Mouse (Mus musculus): Measurements from ENCODE around the gene Efs. TPM values are rescaled to one million over a fixed set of nuclear protein-coding genes. Genes with fewer than 3 reads are reported as not detected.

Gene Efs
- polyA plus RNA-seq, 1 experiment, result 8.2 TPM

- TF ChIP-seq CTCF (IDR thresholded peaks at IDR 0.05; ENCODE audit: extremely low read depth, insufficient read depth, low read length), result no peak
- TF ChIP-seq POLR2A (IDR thresholded peaks at IDR 0.05; ENCODE audit: extremely low read depth, insufficient read depth, low read length), result no peak
- H3K27ac ChIP-seq (ENCODE audit: insufficient read depth, low read length), result 0 out of 2 replicates have a peak overlapping the region, but pooled peaks have one; percentile 54
- no peak overlapping the region; the same call in 1 of the 2 replicates for H3K4me3 ChIP-seq (ENCODE audit: insufficient read depth, low read length)
- no peaks in the 10 kb centered on the region for H3K4me1 ChIP-seq (ENCODE audit: control insufficient read depth, insufficient read depth, low read length)
Observed at GRCm38 (mm10) chr14:54927296-54927695, 1.4 kb upstream of the Efs start.

GRCm38 (mm10) chr14:54926401-54927158 lies 654 bp upstream of the Efs start:
- no peaks in the 10 kb centered on the region for H3K4me1 ChIP-seq (ENCODE audit: control insufficient read depth, insufficient read depth, low read length)
- H3K27ac ChIP-seq (ENCODE audit: insufficient read depth, low read length), result 0 out of 2 replicates have a peak overlapping the region, but pooled peaks have one; percentile 54
- TF ChIP-seq POLR2A (IDR thresholded peaks at IDR 0.05; ENCODE audit: extremely low read depth, insufficient read depth, low read length) (0 out of 2 replicates have a peak, but pooled peaks have one; percentile 27), CTCF (IDR thresholded peaks at IDR 0.05; ENCODE audit: extremely low read depth, insufficient read depth, low read length) (no peak)
- H3K4me3 ChIP-seq (ENCODE audit: insufficient read depth, low read length), result peak overlapping the region; percentile 56

- TF ChIP-seq POLR2A (IDR thresholded peaks at IDR 0.05; ENCODE audit: extremely low read depth, insufficient read depth, low read length) (no peak), CTCF (IDR thresholded peaks at IDR 0.05; ENCODE audit: extremely low read depth, insufficient read depth, low read length) (no peak)
- no peak overlapping the region for H3K27ac ChIP-seq (ENCODE audit: insufficient read depth, low read length)
- 0 out of 2 replicates have a peak overlapping the region, but pooled peaks have one; percentile 2 for H3K4me3 ChIP-seq (ENCODE audit: insufficient read depth, low read length)
Observed at GRCm38 (mm10) chr14:54924641-54925348, 1.1 kb downstream of the Efs start.

GRCm38 (mm10) chr14:54920076-54920685 lies 5.7 kb downstream of the Efs start:
- TF ChIP-seq CTCF (IDR thresholded peaks at IDR 0.05; ENCODE audit: extremely low read depth, insufficient read depth, low read length) (no peak), POLR2A (IDR thresholded peaks at IDR 0.05; ENCODE audit: extremely low read depth, insufficient read depth, low read length) (no peak)
- no peaks in the 10 kb centered on the region for H3K4me1 ChIP-seq (ENCODE audit: control insufficient read depth, insufficient read depth, low read length)
- no peak overlapping the region for H3K27ac ChIP-seq (ENCODE audit: insufficient read depth, low read length)
- no peak overlapping the region for H3K4me3 ChIP-seq (ENCODE audit: insufficient read depth, low read length)

More at GRCm38 (mm10) chr14:54924641-54925348, 1.1 kb downstream of the Efs start:
- H3K4me1 ChIP-seq (ENCODE audit: control insufficient read depth, insufficient read depth, low read length), result no peaks in the 10 kb centered on the region

- Histone ChIP-seq H3K27ac (ENCODE audit: insufficient read depth, low read length) (peak overlapping the region; percentile 88), H3K4me1 (ENCODE audit: control insufficient read depth, insufficient read depth, low read length) (peaks cover 12% of the 10 kb centered on the region), H3K4me3 (ENCODE audit: insufficient read depth, low read length) (peak overlapping the region; percentile 95)
- TF ChIP-seq CTCF (IDR thresholded peaks at IDR 0.05; ENCODE audit: extremely low read depth, insufficient read depth, low read length), result no peak
- no peak for TF ChIP-seq POLR2A (IDR thresholded peaks at IDR 0.05; ENCODE audit: extremely low read depth, insufficient read depth, low read length)
Observed at GRCm38 (mm10) chr14:54913343-54913742, 12.6 kb downstream of the Efs start.

- Histone ChIP-seq H3K4me1 (ENCODE audit: control insufficient read depth, insufficient read depth, low read length) (peaks cover 12% of the 10 kb centered on the region), H3K4me3 (ENCODE audit: insufficient read depth, low read length) (peak within 1 kb of the TSS; percentile 95), H3K27ac (ENCODE audit: insufficient read depth, low read length) (peak within 1 kb of the TSS; percentile 88)
- peak; percentile 99 for TF ChIP-seq POLR2A (IDR thresholded peaks at IDR 0.05; ENCODE audit: extremely low read depth, insufficient read depth, low read length)
- TF ChIP-seq CTCF (IDR thresholded peaks at IDR 0.05; ENCODE audit: extremely low read depth, insufficient read depth, low read length), result no peak
Observed at GRCm38 (mm10) chr14:54912886-54913285, 13.0 kb downstream of the Efs start, which contains the start of gene Slc22a17. TSS of gene Slc22a17 (minus strand) at chr14:54913132.

GRCm38 (mm10) chr14:54912109-54912850 lies 13.6 kb downstream of the Efs start:
- Histone ChIP-seq H3K27ac (ENCODE audit: insufficient read depth, low read length) (peak overlapping the region; percentile 88), H3K4me1 (ENCODE audit: control insufficient read depth, insufficient read depth, low read length) (peaks cover 12% of the 10 kb centered on the region)
- no peak for TF ChIP-seq CTCF (IDR thresholded peaks at IDR 0.05; ENCODE audit: extremely low read depth, insufficient read depth, low read length)
- no peak for TF ChIP-seq POLR2A (IDR thresholded peaks at IDR 0.05; ENCODE audit: extremely low read depth, insufficient read depth, low read length)

GRCm38 (mm10) chr14:54908682-54909081 lies 17.2 kb downstream of the Efs start:
- Histone ChIP-seq H3K4me1 (ENCODE audit: control insufficient read depth, insufficient read depth, low read length) (peaks cover 12% of the 10 kb centered on the region), H3K4me3 (ENCODE audit: insufficient read depth, low read length) (no peak overlapping the region), H3K27ac (ENCODE audit: insufficient read depth, low read length) (no peak overlapping the region)
- TF ChIP-seq POLR2A (IDR thresholded peaks at IDR 0.05; ENCODE audit: extremely low read depth, insufficient read depth, low read length), result no peak
- no peak for TF ChIP-seq CTCF (IDR thresholded peaks at IDR 0.05; ENCODE audit: extremely low read depth, insufficient read depth, low read length)

More at GRCm38 (mm10) chr14:54912109-54912850, 13.6 kb downstream of the Efs start:
- H3K4me3 ChIP-seq (ENCODE audit: insufficient read depth, low read length), result peak overlapping the region; percentile 95
